Mouse (Mus musculus) liver, embryonic 11.5 days (tissue): ENCODE results near the gene Pgghg. TPM values are rescaled to one million over a fixed set of nuclear protein-coding genes. Genes with fewer than 3 reads are reported as not detected.

Source experiments
- polyA plus RNA-seq: library from polyadenylated mRNA; unstranded; fragments of >200 nt; fragmentation: Nextera tagmentation; extraction: Ambion mirVana; gene quantifications from 2 replicates; pipeline ENCODE4 v1.2.1, GENCODE M21; 2014

Gene Pgghg
- polyA plus RNA-seq, 1 experiment from 2014 or later = 13.1 TPM

Other genes with a start within 250 kb of the Pgghg start
- gene Olfr541, start 244.1 kb upstream of the Pgghg start, polyA plus RNA-seq = not detected in 2 replicates
- gene Cyp2e1, start 177.7 kb upstream of the Pgghg start, polyA plus RNA-seq = not detected in 2 replicates
- gene Syce1, start 153.5 kb upstream of the Pgghg start, polyA plus RNA-seq = 0.58 TPM in 1 of 2 replicates, not detected in the other
- gene Zfp941, start 119.2 kb upstream of the Pgghg start, polyA plus RNA-seq = 0.63 and 0.96 TPM in 2 replicates
- 2.7 and 3.7 TPM in 2 replicates for gene Urah, start 106.4 kb upstream of the Pgghg start, polyA plus RNA-seq
- not detected in 2 replicates for gene Scgb1c1, start 95.8 kb upstream of the Pgghg start, polyA plus RNA-seq
- gene Odf3, start 93.6 kb upstream of the Pgghg start, polyA plus RNA-seq = not detected in 2 replicates
- gene Gm45785, start 85.1 kb upstream of the Pgghg start, polyA plus RNA-seq = not detected in 2 replicates
- 44.3 and 45.4 TPM in 2 replicates for gene Ric8a, start 84.4 kb upstream of the Pgghg start, polyA plus RNA-seq
- 21.5 and 25.1 TPM in 2 replicates for gene Bet1l, start 83.8 kb upstream of the Pgghg start, polyA plus RNA-seq
- gene Psmd13, start 59.4 kb upstream of the Pgghg start, polyA plus RNA-seq = 162 and 183 TPM in 2 replicates
- gene Sirt3, start 59.1 kb upstream of the Pgghg start, polyA plus RNA-seq = 19.9 and 24.5 TPM in 2 replicates
- 0.97 TPM in 1 of 2 replicates, not detected in the other for gene Cox8b, start 40.9 kb upstream of the Pgghg start, polyA plus RNA-seq
- gene Nlrp6, start 20.5 kb upstream of the Pgghg start, polyA plus RNA-seq = 1.3 and 1.9 TPM in 2 replicates
- 0.58 and 0.60 TPM in 2 replicates for gene Ifitm5, start 8.9 kb downstream of the Pgghg start, polyA plus RNA-seq
- not detected in 2 replicates for gene Gm45717, start 14.5 kb downstream of the Pgghg start, polyA plus RNA-seq
- 478 and 500 TPM in 2 replicates for gene Ifitm2, start 14.6 kb downstream of the Pgghg start, polyA plus RNA-seq
- 32.7 and 33.5 TPM in 2 replicates for gene Ifitm1, start 25.8 kb downstream of the Pgghg start, polyA plus RNA-seq
- 45.0 and 47.5 TPM in 2 replicates for gene Ifitm3, start 69.4 kb downstream of the Pgghg start, polyA plus RNA-seq
- gene Ifitm6, start 76.5 kb downstream of the Pgghg start, polyA plus RNA-seq = 0.90 and 0.97 TPM in 2 replicates
- not detected in 2 replicates for gene Gm17387, start 87.7 kb downstream of the Pgghg start, polyA plus RNA-seq
- gene B4galnt4, start 119.7 kb downstream of the Pgghg start, polyA plus RNA-seq = 3.4 and 4.7 TPM in 2 replicates
- 1.9 and 2.7 TPM in 2 replicates for gene Pkp3, start 136.8 kb downstream of the Pgghg start, polyA plus RNA-seq
- 21.4 and 23.5 TPM in 2 replicates for gene Sigirr, start 159.2 kb downstream of the Pgghg start, polyA plus RNA-seq
- 0.09 and 0.41 TPM in 2 replicates for gene Ano9, start 176.4 kb downstream of the Pgghg start, polyA plus RNA-seq
- 134 and 147 TPM in 2 replicates for gene Ptdss2, start 181.0 kb downstream of the Pgghg start, polyA plus RNA-seq
- 91.2 and 93.7 TPM in 2 replicates for gene Rnh1, start 231.5 kb downstream of the Pgghg start, polyA plus RNA-seq